Mouse (Mus musculus) ovary, postnatal 10 days (tissue): ENCODE measurements at regions not wholly inside any gene's neighbourhood (a gene's known extent, or its start where the extent isn't known, plus 50 kb on each side); places are given as distances from the start of the nearest gene placed in this dataset.
"Not testable (repeated sequence)": the region's sequence is repeated elsewhere in the genome, so short reads cannot be mapped to it uniquely, and the experiment has no call there.

Experiments used
- DNase-seq: peaks from one replicate; pipeline ENCODE4 v3.0.0; 2022; ENCODE audit warnings: low spot score

DNA sequence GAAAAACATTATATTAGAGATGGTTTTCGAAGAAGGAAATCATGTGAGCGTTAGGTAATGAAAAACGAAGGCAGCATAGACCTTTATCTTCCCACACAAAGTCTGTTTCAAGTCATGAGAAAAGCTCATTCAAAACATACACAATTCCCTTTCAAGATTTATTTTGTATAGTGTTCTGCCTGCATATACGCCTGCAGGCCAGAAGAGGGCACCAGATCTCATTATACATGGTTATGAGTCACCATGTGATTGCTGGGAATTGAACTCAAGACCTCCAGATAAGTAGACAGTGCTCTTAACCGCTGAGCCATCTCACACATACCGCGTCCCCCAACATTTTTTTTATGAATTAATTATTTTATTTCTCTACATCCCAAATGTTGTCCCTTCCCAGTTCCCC lies 578.3 kb upstream of the Ccdc54 start:
- no peak for DNase-seq

GRCm38 (mm10) chr16:51160768-51161167 lies 569.8 kb upstream of the Ccdc54 start:
- no peak for DNase-seq

DNA sequence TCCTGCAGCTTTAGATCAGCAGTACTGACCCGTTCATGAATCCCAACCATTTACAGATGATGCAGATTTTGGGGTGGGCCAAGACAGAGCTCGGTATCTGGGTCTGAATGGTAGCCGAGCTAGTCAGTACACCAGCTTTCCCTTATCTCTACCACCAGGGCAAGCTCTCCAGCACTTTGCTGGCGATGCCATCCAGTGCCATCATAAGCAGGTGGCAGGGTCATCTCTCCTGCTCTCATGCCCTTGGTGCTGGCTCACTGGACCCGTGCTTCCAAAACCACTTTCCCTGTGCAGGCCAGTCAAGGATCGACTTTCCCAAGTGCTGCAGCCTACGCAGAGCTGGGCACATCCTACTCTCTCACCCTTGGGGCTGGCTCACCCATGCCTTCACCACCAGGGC lies 547.6 kb upstream of the Ccdc54 start:
- no peak for DNase-seq

- no peak for DNase-seq
These were observed 528.9 kb upstream of the Ccdc54 start for GRCm38 (mm10) chr16:51119835-51120234.

GRCm38 (mm10) chr16:51118365-51118764 lies 527.4 kb upstream of the Ccdc54 start:
- DNase-seq, result no peak

DNA sequence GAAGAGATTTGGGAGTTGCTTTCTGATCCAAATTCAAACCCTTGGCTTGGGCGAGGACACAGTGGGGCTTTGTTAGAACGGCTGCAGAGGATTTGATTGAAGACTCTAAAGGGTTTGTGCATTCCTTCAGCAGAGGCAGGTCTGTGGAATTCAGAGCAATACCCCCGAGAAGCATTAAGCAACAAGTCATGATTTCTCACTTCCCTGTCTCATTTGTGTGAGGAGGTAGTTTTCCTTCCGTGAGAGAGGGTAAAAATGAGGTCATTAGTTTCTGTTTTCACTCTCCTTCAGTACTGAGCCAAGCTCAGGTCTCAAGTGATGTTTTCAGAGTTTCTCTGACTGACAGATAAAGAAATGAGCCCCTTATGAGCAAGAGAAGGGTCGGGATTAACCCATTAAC lies 526.9 kb upstream of the Ccdc54 start:
- DNase-seq, result no peak

DNA sequence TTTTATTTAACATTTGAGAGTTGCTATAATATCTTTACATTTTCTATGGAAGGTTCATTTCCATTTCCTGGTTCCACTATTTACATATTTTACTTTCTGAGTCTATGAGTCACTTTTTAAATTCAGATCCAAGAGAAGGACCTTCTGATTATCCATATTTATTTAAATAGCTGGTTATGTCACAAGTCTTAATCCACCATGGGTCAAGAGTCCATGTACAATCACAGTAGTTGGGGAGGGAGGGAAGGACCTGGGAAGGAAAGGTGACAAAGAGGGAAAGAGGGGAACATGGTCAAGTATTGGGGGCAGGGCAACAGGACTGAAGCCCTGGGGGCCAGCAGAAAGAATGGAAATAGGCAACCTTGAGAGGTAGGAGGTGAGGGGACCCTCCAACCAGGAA lies 518.9 kb upstream of the Ccdc54 start:
- DNase-seq, result no peak

- DNase-seq, result no peak
These were observed 516.5 kb upstream of the Ccdc54 start for GRCm38 (mm10) chr16:51107421-51107820.

- DNase-seq, result no peak
These were observed 495.6 kb upstream of the Ccdc54 start for GRCm38 (mm10) chr16:51086556-51086955.

GRCm38 (mm10) chr16:51080146-51080545 lies 489.2 kb upstream of the Ccdc54 start:
- no peak for DNase-seq

- DNase-seq, result no peak
These were observed 457.7 kb upstream of the Ccdc54 start for GRCm38 (mm10) chr16:51048650-51049049.

DNA sequence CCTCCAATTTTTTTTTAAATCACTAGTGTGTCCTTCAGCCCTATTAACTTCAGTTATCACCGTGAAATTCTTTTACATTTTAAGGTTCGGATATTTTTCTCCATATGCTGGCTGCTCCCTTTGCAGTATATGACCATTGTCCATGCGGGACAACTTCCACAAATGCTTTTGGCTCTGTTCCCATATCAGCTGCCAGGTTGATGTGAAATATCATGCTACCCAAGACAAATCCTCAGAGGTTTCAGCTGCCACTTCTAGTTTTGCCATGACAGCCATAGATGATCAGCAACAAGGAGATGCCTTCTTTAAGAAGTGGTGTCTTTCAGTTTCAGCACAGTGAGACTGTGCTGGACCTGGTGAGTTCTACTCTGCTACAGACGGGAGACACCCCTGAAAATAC lies 457.2 kb upstream of the Ccdc54 start:
- DNase-seq, result no peak

DNA sequence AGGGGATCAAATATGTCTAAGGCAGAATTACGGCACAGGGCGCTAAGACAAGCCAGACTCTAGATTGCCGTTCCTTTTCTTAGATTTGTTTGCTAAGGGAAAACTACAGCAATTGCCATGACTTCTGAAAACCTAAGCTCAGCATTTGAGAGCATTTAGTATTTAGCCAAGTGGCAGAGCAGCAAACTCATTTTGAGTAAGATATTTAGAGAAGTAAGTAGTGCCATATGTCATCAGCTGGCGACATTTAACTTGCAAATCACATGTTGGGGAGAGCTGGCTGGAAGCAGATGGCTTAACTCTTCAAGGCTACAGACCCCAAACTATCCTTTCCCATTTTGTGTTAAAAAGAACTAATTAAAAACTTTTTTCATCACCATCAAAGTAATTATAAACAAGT lies 450.4 kb upstream of the Ccdc54 start:
- no peak for DNase-seq

DNA sequence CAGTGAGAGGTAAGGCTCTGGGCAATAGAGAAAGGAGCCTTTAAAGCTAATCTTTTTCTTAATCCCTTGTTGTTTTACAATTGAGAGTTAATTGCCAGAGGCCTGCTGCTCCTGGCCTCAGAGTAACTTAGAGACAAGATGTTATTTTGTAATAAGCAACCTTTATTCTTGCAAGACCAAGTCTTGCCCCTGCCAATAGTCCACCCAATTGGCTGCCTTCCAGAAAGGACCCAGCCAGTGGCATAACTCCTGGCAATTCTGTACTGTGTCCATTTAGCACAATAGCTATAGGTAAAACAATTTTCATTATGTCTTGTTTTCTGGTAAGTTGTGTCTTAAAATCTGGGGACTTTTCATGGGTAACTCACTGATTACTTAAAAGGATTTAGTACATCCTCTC lies 411.9 kb upstream of the Ccdc54 start:
- no peak for DNase-seq

GRCm38 (mm10) chr16:50964395-50964794 lies 373.4 kb upstream of the Ccdc54 start:
- no peak for DNase-seq

- DNase-seq, result no peak
These were observed 353.1 kb upstream of the Ccdc54 start for GRCm38 (mm10) chr16:50944091-50944490.

DNA sequence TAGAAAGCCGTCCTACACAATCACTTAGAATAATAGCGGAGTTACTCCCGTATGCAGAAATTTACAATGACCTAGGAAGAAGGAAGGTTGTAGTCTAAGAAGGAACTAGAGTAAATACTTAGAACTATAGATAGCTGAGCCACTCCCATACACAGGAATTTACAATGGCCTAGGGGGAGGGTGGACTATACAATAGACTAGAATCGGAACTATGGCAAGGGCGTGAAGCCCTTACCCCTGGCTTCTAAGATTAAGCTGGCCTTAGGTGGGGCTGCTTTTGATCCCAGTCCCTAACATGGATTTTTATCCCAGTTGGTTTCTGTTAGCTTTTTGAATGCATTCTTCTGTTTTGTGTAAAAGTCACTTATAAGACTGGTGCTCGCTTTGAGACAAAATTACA lies 352.6 kb upstream of the Ccdc54 start:
- DNase-seq, result not testable (repeated sequence)

- DNase-seq, result no peak
These were observed 351.3 kb upstream of the Ccdc54 start for GRCm38 (mm10) chr16:50942291-50942690.

DNA sequence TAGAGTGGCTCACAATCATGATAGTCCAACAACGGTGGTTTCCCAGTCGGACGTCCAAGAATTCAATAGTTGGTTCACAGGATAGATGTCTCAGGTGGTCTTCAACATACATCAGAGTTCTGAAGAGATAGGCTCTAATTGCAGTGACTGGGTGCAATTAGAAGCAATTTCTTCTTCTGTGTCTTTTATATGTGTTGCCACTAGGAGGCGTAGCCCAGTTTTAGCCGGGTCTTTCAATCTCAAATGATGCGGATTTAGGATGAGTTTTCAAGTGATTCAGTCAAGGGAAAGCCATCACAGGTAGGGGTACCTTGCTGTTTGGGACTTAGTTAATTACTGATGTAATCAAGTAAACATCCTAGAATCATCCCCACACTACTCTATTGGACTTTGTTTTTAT lies 348.4 kb upstream of the Ccdc54 start:
- DNase-seq, result no peak

DNA sequence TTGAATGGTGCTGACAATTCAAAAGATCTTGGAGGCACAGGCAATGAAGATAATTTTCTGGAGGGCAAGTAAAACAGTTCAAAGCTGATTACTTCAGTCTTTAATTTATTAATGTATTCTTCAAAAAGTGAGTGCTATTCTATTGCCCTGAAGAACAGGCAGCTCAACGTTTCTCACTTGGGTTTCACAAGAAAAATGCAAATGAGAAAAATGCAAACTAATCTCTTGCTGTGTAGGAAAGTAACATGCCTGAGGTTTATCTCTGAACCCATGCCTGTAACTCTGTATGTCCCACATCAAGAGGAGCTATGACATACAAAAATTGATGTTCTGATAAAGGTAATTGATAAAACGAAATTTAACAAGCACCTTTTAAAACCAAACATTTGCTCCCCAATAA lies 316.8 kb upstream of the Ccdc54 start:
- DNase-seq, result no peak

GRCm38 (mm10) chr16:50899151-50899550 lies 308.2 kb upstream of the Ccdc54 start:
- DNase-seq, result no peak

- no peak for DNase-seq
These were observed 287.0 kb upstream of the Ccdc54 start for GRCm38 (mm10) chr16:50877926-50878325.

DNA sequence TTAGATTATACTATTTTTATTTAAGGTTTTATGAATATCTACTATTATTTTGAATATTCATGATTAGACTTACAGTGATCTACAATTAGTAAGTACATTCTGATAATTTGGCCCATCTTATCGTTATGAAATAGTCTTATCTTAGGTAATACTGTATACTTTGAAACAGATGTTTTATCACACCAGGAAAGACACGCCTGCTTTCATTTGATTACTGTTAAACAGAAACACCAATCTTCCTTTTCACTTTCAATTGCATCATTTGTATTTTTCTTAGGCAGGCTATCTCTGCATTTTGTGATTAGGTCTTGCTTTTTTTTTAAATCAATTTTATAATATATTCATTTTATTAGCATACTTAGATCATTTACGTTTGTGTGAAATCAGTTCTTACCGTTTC lies 280.4 kb upstream of the Ccdc54 start:
- no peak for DNase-seq

DNA sequence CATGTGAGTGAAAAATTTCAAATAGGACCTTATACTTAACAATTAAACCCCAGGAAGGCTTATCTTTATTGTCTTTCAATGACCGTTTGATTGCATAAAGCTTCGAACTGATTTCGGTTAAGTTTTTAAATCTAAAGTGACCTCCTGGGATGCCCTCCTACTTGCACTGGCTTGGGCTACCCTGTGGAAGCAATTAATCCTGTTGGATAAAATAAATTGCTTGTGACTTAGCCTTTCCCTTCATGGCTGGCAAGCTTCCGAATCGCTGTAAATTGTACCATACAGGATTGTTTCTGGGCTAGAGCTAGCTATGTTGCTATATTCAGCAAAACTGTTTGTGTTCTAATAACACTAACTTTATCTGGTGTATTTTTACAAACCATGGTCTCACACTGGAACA lies 272.6 kb upstream of the Ccdc54 start:
- no peak for DNase-seq

GRCm38 (mm10) chr16:50859513-50859912 lies 268.6 kb upstream of the Ccdc54 start:
- no peak for DNase-seq
